ENCODE assay signal across 16 mouse cellular contexts in genomic region chr11:118410479-118410878, GRCm38 (mm10). TPM values are rescaled to one million over a fixed set of nuclear protein-coding genes. Genes with fewer than 3 reads are reported as not detected.
"Had no signal": no experiment of that assay in that cellular context is flagged by ENCODE, and none has a peak within 500 bp of the region (broad histone marks: within the 10 kb centered on the region; RNA-seq: fewer than 3 reads in every experiment).

No protein-coding gene starts in this region.

- H3K9me3 ChIP-seq: limb, embryonic 12.5 days; liver, embryonic 13.5 days; lung, embryonic 15.5 days; megakaryocyte, embryonic 14.5 days; midbrain, embryonic 15.5 days; neural tube, embryonic 12.5 days had no signal

- H3K4me3 ChIP-seq: limb, embryonic 12.5 days; liver, embryonic 13.5 days; lung, embryonic 15.5 days; megakaryocyte, embryonic 14.5 days; midbrain, embryonic 15.5 days; neural tube, embryonic 12.5 days had no signal

- ATAC-seq: liver, postnatal 0 days; midbrain, embryonic 15.5 days had no signal

- H3K9ac ChIP-seq: limb, embryonic 12.5 days; liver, embryonic 13.5 days; liver, postnatal 0 days; lung, embryonic 15.5 days; midbrain, embryonic 15.5 days; neural tube, embryonic 12.5 days had no signal

- H3K4me1 ChIP-seq: limb, embryonic 12.5 days; liver, embryonic 13.5 days; lung, embryonic 15.5 days; midbrain, embryonic 15.5 days; neural tube, embryonic 12.5 days had no signal

- DNase-seq: liver; liver, embryonic 13.5 days; liver, postnatal 0 days; lung, postnatal 36 days; retina, postnatal 1 day; right cerebral cortex, postnatal 4 days; thymus, adult 2 months; thymus, postnatal 4 days had no signal

- H3K4me2 ChIP-seq: limb, embryonic 12.5 days; liver, embryonic 13.5 days; lung, embryonic 15.5 days; midbrain, embryonic 11.5 days; midbrain, embryonic 15.5 days; neural tube, embryonic 12.5 days had no signal

- H3K27me3 ChIP-seq: limb, embryonic 12.5 days; liver, embryonic 13.5 days; lung, embryonic 15.5 days; megakaryocyte, embryonic 14.5 days; midbrain, embryonic 15.5 days; neural tube, embryonic 12.5 days had no signal

- H3K27ac ChIP-seq: liver, embryonic 13.5 days; lung, embryonic 15.5 days; midbrain, embryonic 15.5 days; neural tube, embryonic 12.5 days had no signal

RNA-seq across cellular contexts. Expression of gene C1qtnf1, which starts 17.5 kb away (rescaled TPM):
- total RNA-seq: monocyte, adult 5-6 weeks; neutrophil, adult 5-6 weeks had no signal
